Mouse (Mus musculus): ENCODE measurements around the gene Srrm3.

Gene Srrm3

DNA sequence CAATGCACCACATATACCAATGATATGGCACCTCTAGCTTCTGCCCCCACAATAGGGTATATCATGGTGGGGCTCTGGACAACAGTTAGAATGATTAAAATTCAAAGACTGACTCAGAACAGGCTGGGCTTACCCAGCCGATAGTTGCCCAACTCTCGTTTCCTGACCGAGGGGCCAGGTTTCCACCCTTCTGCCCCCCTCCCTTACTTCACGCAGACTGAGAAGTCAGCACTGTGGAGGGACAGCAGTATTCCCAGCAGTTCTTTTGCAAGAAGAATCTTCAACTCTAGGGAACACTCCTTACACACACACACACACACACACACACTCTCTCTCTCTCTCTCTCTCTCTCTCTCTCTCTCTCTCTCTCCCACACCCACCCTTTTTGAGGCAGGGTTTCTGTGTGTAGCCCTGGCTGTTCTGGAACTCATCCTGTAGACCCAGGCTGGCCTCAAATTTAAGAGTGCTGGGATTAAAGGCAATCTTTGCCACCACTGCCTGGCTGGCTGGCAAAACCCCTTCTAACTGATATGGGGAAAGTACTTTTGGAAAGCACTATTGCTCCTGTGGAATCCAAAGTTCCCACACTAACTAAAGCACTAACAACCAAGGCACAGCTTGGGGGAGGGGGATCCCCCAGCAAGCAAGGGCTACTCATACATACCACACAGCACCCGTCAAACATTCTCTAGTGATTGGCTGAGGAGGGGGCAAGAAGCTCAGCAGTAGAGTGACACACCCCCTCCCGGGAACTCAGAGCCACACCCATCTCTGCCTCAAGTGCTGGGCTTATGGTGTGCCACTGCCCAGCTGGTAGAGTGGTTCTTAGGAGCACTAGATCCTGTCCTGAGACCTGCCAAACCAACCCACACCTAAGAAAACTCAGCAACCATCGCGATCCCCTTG, 98.9 kb downstream of the Srrm3 start:
- no peak for DNase-seq (ENCODE audit: low spot score)

DNA sequence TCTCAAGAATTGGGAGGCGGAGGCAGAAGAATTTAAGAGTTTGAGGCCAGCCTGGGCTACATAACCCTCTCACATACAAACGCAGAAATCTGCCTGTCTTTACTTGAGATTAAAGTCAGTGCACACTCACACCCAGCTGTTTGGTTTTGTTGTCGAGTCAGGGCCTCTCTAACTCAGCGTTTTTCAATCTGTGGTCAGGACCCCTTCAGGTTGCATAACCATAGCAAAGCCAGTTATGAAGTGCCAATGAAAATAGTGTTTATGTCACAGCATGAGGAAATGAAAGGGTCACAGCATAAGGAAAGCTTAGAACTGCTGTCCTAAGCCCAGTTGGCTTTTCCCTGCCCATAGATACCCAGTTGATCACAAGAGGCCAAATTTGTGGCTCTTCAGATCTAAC, 100.2 kb downstream of the Srrm3 start:
- DNase-seq (ENCODE audit: low spot score), result no peak

DNA sequence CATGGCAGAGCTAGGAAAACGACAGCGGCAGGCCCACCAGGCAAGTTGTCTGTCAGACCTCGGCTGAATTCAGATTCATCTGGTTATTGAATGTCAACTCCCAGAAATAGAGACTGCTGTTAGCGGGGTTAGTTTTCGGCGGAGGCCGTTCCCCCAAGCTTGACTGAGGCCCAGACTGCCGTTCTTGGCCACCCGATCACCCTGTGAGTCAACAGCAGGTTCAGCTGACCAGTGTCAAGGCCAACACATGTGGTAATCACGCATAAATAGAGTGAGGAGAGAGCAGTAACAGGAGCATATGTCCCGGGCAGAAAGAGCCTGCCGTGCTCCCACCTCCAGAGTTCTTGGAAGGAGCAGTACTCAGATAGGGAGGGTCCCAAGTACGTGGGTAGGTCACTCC, 100.6 kb downstream of the Srrm3 start:
- DNase-seq (ENCODE audit: low spot score), result no peak

DNA sequence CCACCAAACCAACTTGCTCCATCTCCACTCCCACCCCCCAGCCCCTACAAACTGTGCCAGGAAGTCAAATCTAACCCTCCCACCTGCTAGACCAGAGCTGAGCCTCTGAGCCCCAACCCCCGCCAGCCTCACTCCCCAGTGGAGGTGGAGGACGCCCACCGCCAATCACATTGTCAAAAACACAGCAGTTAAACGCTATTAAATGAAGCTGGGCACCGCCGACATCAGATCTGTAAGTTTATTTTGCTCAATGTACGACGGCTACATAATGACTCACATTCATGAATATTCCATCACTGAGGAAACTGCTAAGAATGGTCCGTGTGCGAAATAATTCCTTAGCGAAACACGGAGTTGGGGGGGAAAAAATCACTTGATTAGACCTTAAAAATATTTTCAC, 101.5 kb downstream of the Srrm3 start:
- no peak for DNase-seq (ENCODE audit: low spot score)

DNA sequence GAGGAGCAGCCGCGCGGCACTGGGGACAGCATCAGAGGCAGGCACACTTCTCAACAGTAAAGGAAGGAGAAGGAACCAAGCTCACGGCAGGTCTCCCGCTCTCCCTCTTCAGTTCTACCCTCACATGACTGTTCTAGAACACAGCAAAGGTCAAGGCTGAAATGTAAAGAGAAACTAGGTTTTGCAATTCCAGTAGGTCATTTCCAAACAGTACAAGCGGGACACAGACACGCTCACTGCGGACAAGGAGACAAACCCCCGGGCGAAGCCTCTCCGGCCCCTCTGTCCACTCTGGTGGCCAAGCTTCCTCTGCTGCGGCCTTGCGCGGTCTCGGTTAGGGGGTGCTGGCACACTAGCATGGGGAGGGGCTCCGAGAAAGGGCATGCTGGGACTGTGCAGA, 102.3 kb downstream of the Srrm3 start:
- DNase-seq (ENCODE audit: low spot score), result no peak

DNA sequence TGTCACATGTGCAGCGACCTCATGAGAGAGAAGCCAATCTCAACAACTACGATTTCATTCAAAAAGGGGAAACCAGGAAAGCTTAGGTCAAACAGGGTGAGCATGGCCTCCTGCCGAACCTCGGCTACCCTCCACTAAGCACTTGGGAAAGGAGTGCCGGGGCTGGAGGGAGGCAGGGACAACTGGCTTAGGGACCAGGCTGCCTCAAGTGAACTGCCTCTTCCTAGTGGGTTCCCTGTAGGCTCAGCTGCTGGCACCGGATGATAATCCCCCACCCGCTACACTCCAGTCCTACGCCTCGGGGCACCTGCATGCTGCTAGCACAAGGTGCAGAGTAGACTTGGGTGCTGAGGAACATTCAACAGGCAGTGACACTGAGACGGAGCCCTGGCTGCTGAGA, 103.0 kb downstream of the Srrm3 start:
- no peak for DNase-seq (ENCODE audit: low spot score)

DNA sequence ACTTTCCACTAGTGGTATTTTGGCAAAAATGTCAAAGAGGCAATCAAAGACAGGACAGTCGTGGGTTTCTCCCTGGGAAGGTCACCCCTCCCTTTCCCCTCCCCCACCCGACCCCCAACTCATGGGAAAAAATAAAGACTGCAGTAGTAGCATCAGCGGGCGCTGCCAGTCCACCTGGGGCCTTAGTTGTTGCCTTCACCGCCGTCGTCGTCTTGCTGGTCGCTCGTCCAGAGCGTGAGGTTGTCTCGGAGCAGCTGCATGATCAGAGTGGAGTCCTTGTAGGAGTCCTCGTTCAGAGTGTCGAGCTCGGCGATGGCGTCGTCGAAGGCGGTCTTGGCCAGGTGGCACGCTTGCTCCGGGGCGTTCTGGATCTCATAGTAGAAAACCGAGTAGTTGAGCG, 104.1 kb downstream of the Srrm3 start:
- no peak for DNase-seq (ENCODE audit: low spot score)

DNA sequence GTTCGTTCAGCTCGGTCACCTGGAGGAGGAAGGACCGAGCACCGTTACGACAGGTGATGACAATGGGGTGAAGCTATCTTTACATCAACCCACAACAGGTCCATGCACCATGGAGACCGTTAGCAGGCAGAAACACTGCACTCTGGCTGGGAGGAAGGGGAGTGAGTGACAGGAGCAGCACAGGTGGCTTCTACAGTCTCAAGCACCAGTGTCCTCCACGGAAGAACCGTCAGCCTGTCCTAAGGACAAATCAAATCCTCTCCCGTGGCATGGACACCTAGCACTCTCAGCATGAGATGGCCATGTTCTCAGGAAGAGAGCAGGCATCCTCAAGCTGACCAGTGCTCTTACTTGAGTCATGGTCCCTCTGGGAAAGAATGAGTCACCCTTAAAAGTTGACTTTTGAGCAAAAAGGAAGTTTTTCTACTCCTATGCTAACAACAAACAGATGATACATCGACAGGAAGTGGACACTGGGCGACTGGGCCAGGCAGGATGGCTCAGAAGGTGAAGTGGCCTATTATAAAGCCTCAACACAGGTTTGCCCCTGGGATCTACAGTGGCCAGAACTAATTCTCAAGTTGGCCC, 105.0 kb downstream of the Srrm3 start:
- no peak for DNase-seq (ENCODE audit: low spot score)

DNA sequence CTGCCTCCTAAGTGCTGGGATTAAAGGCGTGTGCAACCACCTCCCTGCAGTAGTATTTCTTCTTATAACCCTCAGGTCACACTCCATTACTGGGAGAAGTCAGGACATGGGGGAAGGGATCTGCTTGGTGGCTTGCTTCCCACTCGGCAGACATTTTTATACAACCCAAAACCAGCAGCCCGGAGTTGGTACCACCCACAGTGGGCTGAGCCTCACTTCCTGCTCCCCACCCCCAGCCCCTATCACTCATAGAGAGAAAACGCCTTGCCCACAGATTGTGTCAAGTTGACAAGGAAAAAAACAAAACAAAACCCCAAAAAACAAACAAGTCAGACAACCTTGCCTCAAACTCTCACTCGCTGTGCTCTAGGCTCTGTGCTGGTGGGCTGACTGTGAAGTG, 106.5 kb downstream of the Srrm3 start:
- no peak for DNase-seq (ENCODE audit: low spot score)

DNA sequence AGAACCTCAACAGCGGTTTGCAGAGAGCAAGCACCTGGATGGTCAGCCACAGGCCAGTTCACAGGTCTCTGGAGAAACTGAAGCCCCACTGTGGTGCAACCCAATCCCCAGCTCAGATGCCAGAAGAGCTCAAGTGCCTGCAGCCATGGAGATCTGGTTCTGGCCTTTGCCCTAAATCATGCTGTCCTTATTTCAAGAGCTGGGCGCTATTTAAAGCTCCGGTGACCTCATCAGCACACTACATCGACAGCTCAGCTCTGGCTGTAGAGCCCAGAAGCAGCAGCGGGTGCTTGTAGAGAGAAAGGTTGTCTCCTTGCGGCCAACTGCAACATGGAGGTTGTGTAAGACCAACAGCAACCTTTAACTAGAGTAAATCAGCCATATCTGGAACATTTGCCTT, 107.5 kb downstream of the Srrm3 start:
- DNase-seq (ENCODE audit: low spot score), result no peak

DNA sequence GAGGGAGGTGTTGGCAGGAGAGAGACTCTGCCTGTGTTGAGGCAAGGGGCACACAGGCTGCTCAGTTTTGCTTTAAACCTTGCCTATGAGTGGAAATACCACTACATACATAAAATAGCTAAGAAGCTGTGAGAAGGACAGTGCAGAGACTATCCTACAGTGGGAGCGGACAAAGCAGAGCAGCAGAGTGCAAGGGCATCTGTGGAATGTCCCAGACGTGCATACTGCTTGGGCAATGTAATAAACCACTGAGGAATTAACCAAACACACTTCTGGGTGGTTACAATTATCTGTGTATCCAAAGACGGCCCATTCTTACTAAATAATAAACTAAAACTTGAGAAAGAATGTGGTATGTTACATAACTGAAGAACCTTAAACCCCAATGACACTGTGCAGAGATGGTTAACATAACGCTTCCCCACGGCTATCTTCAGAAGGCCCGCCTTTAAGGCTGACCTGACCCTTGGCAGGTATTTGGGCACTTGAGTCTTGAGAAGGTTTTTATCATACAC, 109.4 kb downstream of the Srrm3 start:
- no peak for DNase-seq (ENCODE audit: low spot score)

DNA sequence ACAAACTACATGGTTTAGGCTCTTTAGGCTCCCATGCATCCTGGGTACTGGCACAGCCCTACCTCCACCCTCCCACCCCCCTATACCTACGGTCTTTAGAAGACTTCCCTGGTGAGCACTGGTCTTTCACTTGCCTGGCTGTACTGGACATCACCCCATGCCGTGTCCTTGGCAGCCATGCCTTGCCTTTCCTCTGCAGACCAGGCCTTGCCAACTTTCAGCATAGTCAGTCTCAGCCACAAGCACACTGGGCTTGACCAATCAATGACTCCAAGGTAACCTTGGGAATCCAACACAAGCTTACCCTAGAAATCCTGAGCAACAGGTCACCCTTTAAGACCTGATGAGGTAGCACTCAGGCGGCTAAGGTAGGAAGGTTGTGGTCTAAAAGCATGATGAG, 109.9 kb downstream of the Srrm3 start:
- DNase-seq (ENCODE audit: low spot score), result no peak

DNA sequence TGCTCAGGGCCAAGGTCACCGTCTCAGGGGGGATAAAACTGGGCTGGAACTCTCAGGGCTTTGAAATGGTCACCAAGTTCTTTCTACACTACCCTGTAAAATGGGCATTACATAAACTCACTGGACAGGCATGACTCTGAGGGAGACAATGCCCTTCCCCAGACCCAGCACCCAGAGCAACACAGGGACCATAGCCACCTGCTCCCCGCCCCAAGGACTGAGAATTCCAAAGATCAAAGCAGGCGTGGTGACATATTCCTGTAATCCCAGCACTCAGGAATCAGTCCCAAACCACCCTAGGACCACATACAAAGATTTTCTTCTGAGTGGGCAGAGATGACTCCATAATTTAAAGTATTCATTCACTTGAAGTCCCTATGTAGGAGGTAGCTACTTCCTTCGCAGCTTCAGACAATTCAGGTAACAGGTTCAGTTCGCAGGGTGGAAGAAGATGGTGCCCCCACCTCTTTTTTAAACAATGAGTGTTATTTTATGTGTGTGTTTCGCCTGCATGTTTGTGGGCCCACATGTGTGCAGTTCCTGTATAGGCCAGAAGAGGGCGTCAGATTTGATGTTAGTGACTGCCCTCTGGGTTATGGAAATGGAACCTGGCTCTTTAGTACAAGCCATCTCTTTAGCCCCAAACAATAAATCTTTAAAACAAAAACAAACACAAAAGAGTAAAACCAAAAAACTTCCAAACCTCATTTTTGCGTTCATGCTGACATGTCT, 110.8 kb downstream of the Srrm3 start:
- no peak for DNase-seq (ENCODE audit: low spot score)

DNA sequence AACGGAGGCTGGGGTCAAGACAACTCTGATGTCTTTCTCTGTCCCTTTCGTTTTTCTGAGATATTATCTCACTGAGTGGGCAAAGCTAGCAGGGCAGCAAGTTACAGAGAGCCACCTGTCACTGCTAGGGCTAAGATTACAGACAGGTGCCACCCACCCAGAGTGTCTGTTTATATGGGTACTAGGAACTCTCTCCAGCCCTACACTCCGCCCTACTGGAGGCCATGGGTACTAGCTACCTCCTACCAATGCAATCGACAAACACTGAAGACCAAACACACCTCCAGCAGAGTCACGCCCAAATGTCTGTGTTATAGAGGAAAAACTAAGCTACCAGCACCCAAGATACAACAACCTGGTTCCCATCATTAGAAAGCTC, 111.4 kb downstream of the Srrm3 start:
- no peak for DNase-seq (ENCODE audit: low spot score)

DNA sequence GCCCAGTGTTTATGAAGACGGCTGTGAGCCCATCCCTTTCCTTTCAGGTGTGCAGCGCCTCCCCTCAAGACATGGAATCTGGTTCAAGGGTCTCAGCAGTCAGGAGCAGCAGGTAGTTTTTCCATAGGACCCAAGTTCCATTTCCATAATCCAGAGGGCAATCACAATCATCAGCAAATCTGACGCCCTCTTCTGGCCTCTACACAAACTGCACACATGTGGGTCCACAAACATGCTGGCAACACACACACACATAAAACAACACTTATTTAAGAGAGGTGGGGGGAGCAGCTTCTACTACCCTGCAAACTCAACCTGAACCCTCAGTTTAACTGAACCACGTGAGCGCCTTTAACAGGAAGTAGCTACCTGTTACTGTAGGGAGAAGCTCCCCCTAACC, 111.9 kb downstream of the Srrm3 start:
- no peak for DNase-seq (ENCODE audit: low spot score)

DNA sequence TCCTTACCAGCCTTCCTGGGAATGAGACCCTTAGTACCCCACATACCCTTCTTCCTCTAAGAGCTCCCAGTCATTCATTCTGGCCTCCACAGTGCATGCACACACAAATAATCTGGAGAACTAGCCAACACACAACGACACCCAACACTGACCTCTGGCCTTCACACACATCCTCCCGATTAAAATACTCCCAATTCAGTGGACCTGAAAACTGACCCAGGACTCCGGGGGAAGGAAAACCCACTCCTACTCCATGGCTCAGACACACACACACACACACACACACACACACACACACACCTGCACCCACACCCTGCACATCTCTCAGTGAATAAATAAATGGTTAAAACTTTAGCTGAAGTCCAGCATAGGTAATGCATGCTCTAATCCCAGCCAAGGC, 113.2 kb downstream of the Srrm3 start:
- DNase-seq (ENCODE audit: low spot score), result no peak

DNA sequence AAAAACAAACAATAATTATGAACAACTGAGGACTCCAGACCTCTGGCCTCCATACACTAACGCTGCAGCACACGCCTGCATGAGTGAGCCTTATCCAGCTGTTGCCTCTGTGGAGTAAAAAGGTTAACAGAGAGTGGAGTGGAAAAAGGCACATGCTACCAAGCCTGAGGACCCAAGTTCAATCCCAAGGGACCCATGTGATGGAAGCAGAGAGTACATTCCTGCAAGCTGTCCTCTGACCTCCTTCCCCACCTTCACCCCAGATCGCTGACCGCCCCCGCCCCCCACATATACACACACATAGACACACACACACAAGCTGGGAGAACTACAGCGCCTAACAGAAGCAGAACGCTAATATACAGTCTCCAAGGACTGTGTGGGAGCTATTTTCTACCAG, 117.2 kb downstream of the Srrm3 start:
- no peak for DNase-seq (ENCODE audit: low spot score)

All from ovary, postnatal 14 days (tissue).